Mouse (Mus musculus): ENCODE measurements around the gene Cdhr3. TPM values are rescaled to one million over a fixed set of nuclear protein-coding genes. Genes with fewer than 3 reads are reported as not detected.

Gene Cdhr3
- total and polyA plus RNA-seq, 3 experiments = not detected

DNA sequence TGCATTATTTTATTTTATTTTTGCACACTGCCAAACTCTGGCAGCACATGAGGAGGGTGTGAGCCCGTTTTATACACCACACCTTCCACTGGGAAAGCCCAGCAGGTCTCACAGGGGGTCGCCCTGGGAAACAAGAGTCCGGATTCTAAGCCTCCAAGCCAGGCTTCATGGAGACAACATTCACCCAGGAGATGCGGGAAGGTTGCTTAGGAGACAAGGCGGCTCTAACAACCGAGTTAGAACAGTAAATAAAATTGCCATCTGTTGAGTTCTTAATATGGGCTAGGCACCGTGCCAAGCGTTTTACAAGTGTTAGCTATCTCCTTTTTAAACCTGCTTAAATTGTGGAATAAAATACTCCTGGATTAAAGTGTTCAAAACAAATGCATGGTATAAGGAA lies 37.7 kb upstream of the Cdhr3 start:
- no peaks in the 10 kb centered on the region for H3K79me2 ChIP-seq (ENCODE audit: control insufficient read depth, insufficient read depth, low read length, poor library complexity)
- no peaks in the 10 kb centered on the region for H3K9me3 ChIP-seq (replicated peaks; ENCODE audit: insufficient read depth, low read length)
- peaks cover 17 to 34% of the 10 kb centered on the region in 2 experiments for H3K4me1 ChIP-seq (ENCODE audit: control insufficient read depth in 1 of 2, insufficient read depth in 2 of 2, low read length in 2 of 2)
- TF ChIP-seq MAFK (IDR thresholded peaks at IDR 0.05; ENCODE audit: borderline replicate concordance, low read depth, low read length) (no peak), BHLHE40 (IDR thresholded peaks at IDR 0.05; ENCODE audit: borderline replicate concordance, low read depth, low read length) (no peak), TCF12 (IDR thresholded peaks at IDR 0.05; ENCODE audit: low read depth, low read length) (no peak), MAZ (IDR thresholded peaks at IDR 0.05; ENCODE audit: low read depth, low read length) (no peak)
- H3K9ac ChIP-seq (ENCODE audit: control insufficient read depth, low read depth, low read length, poor library complexity, severe bottlenecking) = no peak overlapping the region
- DNase-seq (ENCODE audit: low read depth, low spot score) = no peak
- H3K27ac ChIP-seq (ENCODE audit: control insufficient read depth, low read depth, low read length) = no peak overlapping the region
- H3K27me3 ChIP-seq (ENCODE audit: control insufficient read depth in 1 of 2, insufficient read depth in 2 of 2, low read length in 2 of 2) = no peaks in the 10 kb centered on the region
- H3K36me3 ChIP-seq (ENCODE audit: control insufficient read depth in 1 of 2, insufficient read depth in 2 of 2, low read length in 2 of 2) = peaks cover 0 to 22% of the 10 kb centered on the region in 2 experiments; a peak in 2 of 4 replicates
- H3K4me3 ChIP-seq (ENCODE audit: control insufficient read depth in 1 of 2, insufficient read depth in 1 of 2, low read depth in 2 of 2, low read length in 2 of 2) = no peak overlapping the region

DNA sequence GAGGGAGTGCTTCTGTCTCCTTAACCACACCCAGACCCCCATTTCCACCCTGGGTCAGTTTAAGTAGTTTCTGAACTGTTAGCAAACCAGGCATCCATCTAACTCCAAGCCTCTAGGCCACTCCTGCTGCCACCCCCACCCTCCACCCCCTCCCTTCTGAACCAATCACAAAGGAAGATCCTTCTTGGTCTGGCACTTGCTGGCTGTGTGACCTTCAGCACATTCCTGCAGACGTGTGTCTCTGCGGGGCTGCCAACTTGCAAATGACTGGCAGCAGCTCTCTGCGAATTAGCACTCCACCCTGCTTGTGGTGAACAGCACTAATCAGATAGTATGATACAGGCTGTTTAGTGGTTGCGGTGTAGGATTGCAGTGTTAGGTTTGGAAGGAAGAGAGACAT lies 36.7 kb upstream of the Cdhr3 start:
- TF ChIP-seq TBP (IDR thresholded peaks at IDR 0.05; ENCODE audit: low read depth, low read length) = 0 out of 2 replicates have a peak, but pooled peaks have one; percentile 18
- peak; percentile 52; the same call in 1 of the 2 replicates for TF ChIP-seq TCF12 (IDR thresholded peaks at IDR 0.05; ENCODE audit: low read depth, low read length)
- no peak for TF ChIP-seq USF2 (IDR thresholded peaks at IDR 0.05; ENCODE audit: borderline replicate concordance in 1 of 2, insufficient read depth in 1 of 2, low read depth in 1 of 2, low read length in 2 of 2)
- TF ChIP-seq MAFK (IDR thresholded peaks at IDR 0.05; ENCODE audit: borderline replicate concordance, low read depth, low read length) = peak; percentile 48; the same call in 1 of the 2 replicates
- peak; percentile 57; the same call in 1 of the 2 replicates for TF ChIP-seq SIN3A (IDR thresholded peaks at IDR 0.05; ENCODE audit: low read length)
- TF ChIP-seq E2F4 (IDR thresholded peaks at IDR 0.05; ENCODE audit: borderline replicate concordance, low read depth, low read length) = no peak
- peak; percentile 77 for TF ChIP-seq ETS1 (IDR thresholded peaks at IDR 0.05; ENCODE audit: low read depth, low read length)
- no peak for TF ChIP-seq RAD21 (IDR thresholded peaks at IDR 0.05; ENCODE audit: low read depth, low read length)
- TF ChIP-seq ZKSCAN1 (IDR thresholded peaks at IDR 0.05; ENCODE audit: low read depth, low read length) = no peak
- no peak for TF ChIP-seq MYB (IDR thresholded peaks at IDR 0.05; ENCODE audit: low read depth, low read length)
- TF ChIP-seq MAZ (IDR thresholded peaks at IDR 0.05; ENCODE audit: low read depth, low read length) = no peak
- TF ChIP-seq MXI1 (IDR thresholded peaks at IDR 0.05; ENCODE audit: low read depth, low read length) = peak; percentile 40; the same call in 1 of the 2 replicates
- TF ChIP-seq GABPA (IDR thresholded peaks at IDR 0.05; ENCODE audit: low read depth, low read length) = no peak
- no peak for TF ChIP-seq MYC (IDR thresholded peaks at IDR 0.05; ENCODE audit: low read depth, low read length)
- TF ChIP-seq POLR2AphosphoS5 (IDR thresholded peaks at IDR 0.05; ENCODE audit: borderline replicate concordance, low read depth, low read length) = no peak
- no peak for TF ChIP-seq POLR2A (IDR thresholded peaks at IDR 0.05; ENCODE audit: control insufficient read depth in 1 of 2, insufficient read depth in 1 of 2, low read depth in 1 of 2, low read length in 2 of 2, poor library complexity in 1 of 2)
- TF ChIP-seq NRF1 (IDR thresholded peaks at IDR 0.05; ENCODE audit: insufficient read depth, low read depth, low read length, poor library complexity, severe bottlenecking) = no peak
- TF ChIP-seq RCOR1 (IDR thresholded peaks at IDR 0.05; ENCODE audit: low read depth, low read length) = peak; percentile 98
- no peak for TF ChIP-seq ELF1 (IDR thresholded peaks at IDR 0.05; ENCODE audit: low read depth, low read length)
- TF ChIP-seq EP300 (IDR thresholded peaks at IDR 0.05; ENCODE audit: low read depth in 1 of 2, low read length in 2 of 2) = peak; percentile 39 to 74; a peak in 3 of 4 replicates
- TF ChIP-seq BHLHE40 (IDR thresholded peaks at IDR 0.05; ENCODE audit: borderline replicate concordance, low read depth, low read length) = peak; percentile 53; the same call in 1 of the 2 replicates
- TF ChIP-seq JUND (IDR thresholded peaks at IDR 0.05; ENCODE audit: low read depth, low read length) = no peak
- peak; percentile 57 for TF ChIP-seq GATA1 (IDR thresholded peaks at IDR 0.05; ENCODE audit: low read depth, low read length)
- TF ChIP-seq CTCF (IDR thresholded peaks at IDR 0.05 in 2 of 3, conservative IDR thresholded peaks at IDR 0.05 in 1 of 3; ENCODE audit: control insufficient read depth in 1 of 3, insufficient read depth in 1 of 3, low read depth in 2 of 3, low read length in 3 of 3, poor library complexity in 1 of 3, severe bottlenecking in 1 of 3) = no peak
- Histone ChIP-seq H3K27me3 (ENCODE audit: control insufficient read depth in 1 of 2, insufficient read depth in 2 of 2, low read length in 2 of 2) (no peaks in the 10 kb centered on the region), H3K79me2 (ENCODE audit: control insufficient read depth, insufficient read depth, low read length, poor library complexity) (no peaks in the 10 kb centered on the region), H3K4me1 (ENCODE audit: control insufficient read depth in 1 of 2, insufficient read depth in 2 of 2, low read length in 2 of 2) (peaks cover 19 to 39% of the 10 kb centered on the region in 2 experiments), H3K27ac (ENCODE audit: control insufficient read depth, low read depth, low read length) (no peak overlapping the region), H3K4me3 (ENCODE audit: control insufficient read depth in 1 of 2, insufficient read depth in 1 of 2, low read depth in 2 of 2, low read length in 2 of 2) (no peak overlapping the region), H3K9ac (ENCODE audit: control insufficient read depth, low read depth, low read length, poor library complexity, severe bottlenecking) (no peak overlapping the region), H3K36me3 (ENCODE audit: control insufficient read depth in 1 of 2, insufficient read depth in 2 of 2, low read length in 2 of 2) (peaks cover 0 to 30% of the 10 kb centered on the region in 2 experiments; a peak in 2 of 4 replicates), H3K9me3 (replicated peaks; ENCODE audit: insufficient read depth, low read length) (no peaks in the 10 kb centered on the region)
- DNase-seq (ENCODE audit: low read depth, low spot score) = peak; percentile 87

Measured in MEL (cell line).